Mouse (Mus musculus) kidney, adult 11 months (tissue): ENCODE results near the gene Ccdc50.

ENCODE experiments used
- DNase-seq: peaks from one replicate; pipeline ENCODE4 v3.0.0; 2022

The Ccdc50 gene

DNA sequence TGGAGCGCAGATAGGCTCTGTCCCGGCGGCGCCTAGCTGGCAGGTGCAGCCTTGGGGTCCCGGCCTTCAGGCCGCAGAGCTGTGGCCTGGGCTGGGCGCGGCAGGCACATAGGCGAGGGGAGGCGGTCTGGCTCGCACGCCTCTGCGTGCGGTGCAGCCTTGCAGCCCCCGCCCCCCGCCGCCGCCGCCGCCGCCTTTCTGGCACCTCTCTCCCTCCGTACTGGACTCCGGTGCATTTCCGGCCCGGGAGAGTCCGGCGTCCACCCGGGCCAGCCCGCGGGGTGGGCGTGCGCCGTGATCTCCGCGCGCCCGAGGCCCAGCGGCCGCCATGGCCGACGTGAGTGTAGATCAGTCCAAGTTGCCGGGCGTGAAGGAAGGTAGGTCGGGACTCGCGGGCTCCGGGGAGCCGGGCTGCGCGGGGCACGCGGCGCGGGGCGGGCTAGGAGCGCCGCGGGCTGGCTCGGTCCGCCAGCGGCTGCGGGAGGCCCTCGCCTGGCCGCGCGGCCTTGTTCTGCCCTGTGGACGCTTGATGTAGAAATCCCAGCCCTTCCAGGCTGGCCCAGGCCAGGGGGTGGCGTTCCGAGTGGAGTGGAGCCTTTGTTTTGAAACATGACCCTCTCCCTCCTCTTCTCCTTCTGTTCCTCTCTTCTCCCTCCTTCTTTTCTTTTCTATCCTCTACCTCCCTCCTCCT lies at the start of gene Ccdc50:
Ccdc50 (plus strand) TSS at position 109 of the 691 bp plus-strand sequence.
- DNase-seq, result peak; percentile 77

- peak; percentile 47 for DNase-seq
These were observed 41.1 kb upstream of the Ccdc50 start for GRCm38 (mm10) chr16:27347521-27347920.

DNA sequence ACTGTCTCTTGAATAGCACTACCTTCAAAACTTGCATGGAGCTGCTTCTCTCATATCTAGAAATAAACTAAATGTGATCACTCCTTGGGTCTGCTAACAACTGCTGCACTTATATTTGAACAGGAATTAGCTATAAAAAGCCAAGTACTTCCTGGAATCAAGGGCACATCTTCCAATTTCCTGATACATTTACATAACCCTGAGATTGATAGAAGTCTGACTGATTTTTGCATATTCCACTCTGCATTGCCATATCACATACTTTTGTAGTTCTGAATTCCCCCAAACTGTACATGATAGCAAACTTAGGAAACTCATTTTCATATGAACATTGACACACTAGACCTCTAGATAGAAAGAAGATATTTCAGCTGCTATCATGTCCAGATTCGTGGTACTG lies 40.3 kb upstream of the Ccdc50 start:
- no peak for DNase-seq

DNA sequence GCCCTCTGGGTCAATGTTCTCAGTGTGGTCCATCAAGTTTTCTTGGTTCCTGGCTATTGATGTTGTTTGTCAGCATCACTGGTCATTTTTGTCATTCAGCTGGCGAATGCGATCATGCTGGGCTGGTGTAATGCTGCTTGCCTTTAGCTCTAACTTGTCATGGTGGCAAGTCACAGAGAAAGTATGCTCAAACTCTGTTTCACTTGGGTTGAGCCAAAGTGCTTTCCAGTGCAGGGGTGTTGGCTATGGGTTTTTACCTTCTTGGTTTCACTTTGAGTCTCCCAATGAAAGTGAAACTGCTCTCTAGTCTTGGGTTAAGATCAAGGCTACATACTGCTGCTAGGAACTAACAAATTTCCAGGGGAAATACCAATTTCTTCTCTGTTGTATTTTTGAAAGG lies 39.4 kb upstream of the Ccdc50 start:
- DNase-seq, result no peak

GRCm38 (mm10) chr16:27349878-27350532 lies 38.7 kb upstream of the Ccdc50 start:
- DNase-seq, result no peak

- no peak for DNase-seq
These were observed 34.2 kb upstream of the Ccdc50 start for GRCm38 (mm10) chr16:27354464-27354863.

GRCm38 (mm10) chr16:27360059-27360458 lies 28.6 kb upstream of the Ccdc50 start:
- no peak for DNase-seq

DNA sequence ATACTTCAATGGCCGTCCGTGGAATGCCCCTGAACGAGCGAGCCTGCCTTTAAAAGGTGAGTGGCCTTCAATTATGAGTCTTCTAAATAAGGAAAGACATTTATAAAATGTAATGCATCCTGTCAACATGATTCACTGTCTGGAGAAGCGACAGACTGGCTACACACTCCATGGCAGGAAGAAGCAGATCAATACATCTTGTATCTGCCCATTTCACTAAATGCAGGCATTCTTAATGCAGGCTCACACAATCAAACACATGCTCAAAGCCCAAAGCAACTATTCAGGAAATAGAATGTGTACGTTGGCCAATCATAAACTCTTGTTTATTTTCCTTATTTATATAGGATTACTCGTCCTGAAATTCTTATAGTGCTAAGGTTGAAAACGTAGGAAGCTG lies 18.5 kb upstream of the Ccdc50 start, which contains the start of gene Uts2b:
Uts2b (minus strand) TSS at position 49 of the 400 bp plus-strand sequence.
- no peak for DNase-seq

- no peak for DNase-seq
These were observed 18.0 kb upstream of the Ccdc50 start for GRCm38 (mm10) chr16:27370700-27371099.

DNA sequence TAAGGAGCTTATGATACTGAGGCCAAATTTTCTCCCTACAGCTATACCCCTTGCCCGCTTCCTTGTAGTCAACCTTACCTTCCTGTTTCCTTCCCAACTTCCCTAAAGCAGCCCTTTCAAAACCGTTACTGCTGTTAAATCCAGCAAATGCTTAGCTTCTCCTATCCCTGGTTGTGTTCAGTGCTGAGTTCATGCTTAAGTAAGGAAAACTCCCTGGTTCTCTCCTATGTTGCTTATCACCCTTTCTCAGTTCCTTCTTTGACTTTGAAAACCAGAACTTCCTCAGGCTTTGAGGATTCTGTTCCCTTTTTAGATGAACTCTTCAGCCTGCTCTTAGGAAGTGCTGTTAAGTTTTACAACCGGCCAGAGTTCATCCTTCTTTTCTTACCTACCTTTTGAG lies 14.5 kb upstream of the Ccdc50 start:
- DNase-seq, result no peak

- peak; percentile 69 for DNase-seq
These were observed 13.4 kb upstream of the Ccdc50 start for GRCm38 (mm10) chr16:27375318-27375717.

GRCm38 (mm10) chr16:27376556-27376955 lies 12.1 kb upstream of the Ccdc50 start:
- no peak for DNase-seq

GRCm38 (mm10) chr16:27382217-27382616 lies 6.5 kb upstream of the Ccdc50 start:
- no peak for DNase-seq

DNA sequence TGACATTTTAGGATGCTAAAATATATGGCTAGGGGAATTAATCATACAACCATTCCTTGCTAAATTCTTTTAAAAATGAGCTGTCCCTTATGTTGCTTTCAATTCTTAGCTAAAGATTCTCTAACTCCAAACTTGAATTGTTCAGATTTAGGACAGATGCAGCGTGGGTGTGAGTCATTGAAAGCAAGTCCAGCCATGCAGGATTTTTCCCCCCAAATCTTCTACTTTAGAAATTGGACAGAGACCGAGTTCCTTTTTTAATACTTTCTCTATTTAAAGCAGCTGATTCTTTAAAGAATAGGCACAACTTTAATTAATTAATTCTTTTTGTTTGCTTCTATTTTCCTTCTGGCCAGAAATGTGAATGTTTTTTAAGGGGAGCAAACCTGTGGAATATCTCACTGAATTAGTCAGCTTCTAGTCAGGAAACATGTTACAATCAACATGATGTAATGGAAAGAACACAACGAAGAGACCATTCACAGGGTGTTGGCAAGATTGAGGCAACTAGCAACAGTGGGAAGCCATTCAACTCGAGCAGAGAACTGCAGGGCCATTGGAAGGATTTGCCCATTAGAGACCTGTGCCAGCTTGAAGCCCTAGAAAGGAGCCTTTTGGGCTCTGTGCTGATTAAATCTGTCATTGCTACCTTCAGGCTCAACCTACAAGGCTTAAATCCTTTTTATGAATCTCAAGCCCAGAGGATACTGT lies 3.6 kb upstream of the Ccdc50 start:
- no peak for DNase-seq

DNA sequence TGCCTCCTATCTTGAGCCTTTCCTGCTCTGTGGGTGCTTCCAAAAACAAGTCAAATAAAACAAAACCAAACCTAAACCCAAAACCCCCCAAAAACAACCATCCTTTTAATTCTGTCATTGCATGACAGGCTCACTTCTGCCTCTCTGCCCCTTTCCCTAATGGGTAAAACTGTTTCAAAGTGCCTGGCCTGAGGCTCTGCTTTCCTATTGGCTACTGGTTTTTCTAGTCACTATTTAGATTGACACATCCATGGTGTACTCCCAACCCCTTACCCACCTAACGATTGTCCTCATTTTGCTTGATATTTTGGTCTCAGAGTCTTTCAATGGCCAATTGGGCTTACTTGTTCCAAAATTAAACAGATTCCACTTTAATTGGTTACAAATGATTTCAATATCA lies 3.0 kb upstream of the Ccdc50 start:
- no peak for DNase-seq

- no peak for DNase-seq
These were observed 1.7 kb upstream of the Ccdc50 start for GRCm38 (mm10) chr16:27386850-27387407.

DNA sequence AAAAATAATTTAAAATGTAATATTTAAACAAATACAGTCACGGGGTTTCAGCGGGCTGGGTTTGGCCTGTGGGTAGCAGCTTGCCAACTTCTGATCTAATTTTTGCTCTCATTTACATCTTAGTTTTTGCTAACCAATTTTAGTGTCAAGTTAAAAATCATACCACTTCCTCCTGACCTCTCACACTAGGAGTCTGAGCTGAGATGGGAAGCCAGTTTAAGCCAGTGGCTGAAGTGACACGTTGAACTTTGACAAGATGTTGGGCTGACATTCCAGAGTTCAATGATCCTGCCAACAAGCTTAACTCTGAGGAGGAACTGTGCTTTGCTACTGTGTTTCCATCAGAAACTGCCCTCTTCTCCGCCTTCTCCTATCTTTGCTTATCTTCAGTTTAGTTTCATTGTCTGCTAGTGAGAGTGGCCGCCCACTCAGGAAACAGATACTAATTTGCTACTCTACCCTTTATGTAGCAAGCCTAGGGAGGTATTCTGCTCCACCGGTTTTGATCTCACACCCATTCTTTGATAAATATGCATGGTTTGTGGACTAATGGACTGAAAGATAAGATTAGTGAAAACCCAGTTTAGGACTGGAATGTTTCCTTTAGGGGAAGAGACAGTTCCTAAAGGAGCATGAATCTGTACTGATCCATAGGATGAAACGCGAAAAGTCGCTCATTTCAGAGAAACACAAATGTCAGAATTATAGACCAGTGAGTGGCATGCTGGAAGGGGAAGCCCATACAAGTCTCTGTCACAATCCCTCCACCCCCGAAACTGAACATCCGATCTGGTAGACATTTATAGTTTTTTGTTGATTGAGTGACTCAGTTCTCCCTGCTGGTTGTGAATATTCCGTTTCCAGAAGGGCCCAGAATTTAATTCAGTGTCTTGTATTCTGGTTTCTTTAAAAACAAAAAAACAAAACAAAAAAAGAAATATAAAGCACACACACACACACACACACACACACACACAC lies 746 bp upstream of the Ccdc50 start:
- peak; percentile 69 for DNase-seq

DNA sequence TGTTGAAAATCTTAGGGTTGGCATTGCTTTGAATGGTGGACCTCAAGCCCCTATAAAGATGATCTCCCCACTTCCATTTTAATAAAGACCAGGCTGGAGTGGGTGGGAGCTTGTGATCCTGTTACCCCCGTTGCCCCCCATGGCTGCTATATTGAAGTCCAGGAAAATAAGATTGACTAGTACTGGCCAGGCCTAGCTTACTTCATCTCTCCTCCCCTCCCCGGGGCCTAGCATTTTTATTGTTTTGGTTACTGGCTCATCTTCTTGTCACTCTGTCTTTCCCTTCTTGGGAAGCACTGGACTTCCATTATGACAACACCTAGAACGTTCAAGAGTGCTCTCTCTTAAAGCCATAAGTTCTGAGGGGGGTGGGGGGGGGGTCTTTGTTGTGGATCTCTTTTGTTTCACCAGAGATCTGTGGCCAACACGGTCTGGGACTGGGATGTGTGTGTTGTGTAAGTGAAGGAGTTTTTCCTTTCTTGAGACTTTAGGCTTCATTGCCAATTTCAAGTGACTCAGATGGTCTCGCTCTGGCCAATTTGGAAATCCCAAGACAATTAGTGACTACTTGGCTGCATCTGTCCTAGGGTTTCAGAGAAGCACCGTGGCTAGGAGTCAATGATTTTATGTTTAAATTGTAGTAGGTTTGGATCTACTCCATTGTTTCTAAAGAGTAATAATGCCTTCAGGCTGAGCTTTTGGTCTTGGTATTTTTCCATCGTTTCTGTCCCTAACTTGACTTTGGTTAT lies 1.0 kb downstream of the Ccdc50 start:
- no peak for DNase-seq

GRCm38 (mm10) chr16:27390306-27390705 lies 1.6 kb downstream of the Ccdc50 start:
- no peak for DNase-seq

- DNase-seq, result no peak
These were observed 3.2 kb downstream of the Ccdc50 start for GRCm38 (mm10) chr16:27391845-27392244.

DNA sequence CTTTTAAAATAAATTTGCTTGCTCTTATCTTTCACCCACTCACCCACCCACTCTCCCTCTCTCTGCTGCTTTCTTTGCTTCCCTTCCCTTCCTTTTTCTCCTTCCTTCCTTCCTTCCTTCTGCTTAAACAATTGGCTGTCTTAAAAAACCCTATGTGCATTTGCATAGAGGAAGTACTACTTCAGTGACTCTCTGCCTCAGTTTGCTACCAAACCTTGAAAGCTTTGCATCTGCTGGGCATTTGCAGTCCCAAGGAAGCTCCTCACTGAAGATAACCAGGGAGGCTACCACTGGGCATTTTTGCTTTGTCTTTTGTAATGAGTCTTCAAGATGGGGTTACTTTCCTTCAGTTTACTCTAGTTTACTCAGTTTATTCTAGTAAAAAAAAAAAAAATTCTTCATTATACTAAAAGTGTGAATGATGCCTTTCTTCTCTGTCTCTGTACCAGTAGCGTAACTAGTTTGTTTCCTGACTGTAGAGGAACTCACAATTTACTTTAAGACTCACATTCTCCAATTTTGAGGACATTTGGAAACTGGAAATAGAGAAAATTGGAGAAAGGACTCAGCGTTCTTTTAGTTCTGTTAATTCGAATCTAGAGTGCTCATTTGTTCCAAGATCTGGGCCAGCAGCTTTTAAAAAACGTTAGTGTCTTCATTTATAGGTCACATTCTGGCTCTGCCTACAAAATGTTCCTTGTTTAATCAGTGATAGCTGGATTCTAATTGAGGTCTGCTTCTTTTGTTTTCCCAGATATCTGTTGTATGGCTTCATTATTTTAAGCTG lies 6.8 kb downstream of the Ccdc50 start:
- DNase-seq, result no peak
